In genomic region chr2:9889651-9890183, GRCm38 (mm10) we compare ENCODE assay signal across 8 mouse cellular contexts. TPM values are rescaled to one million over a fixed set of nuclear protein-coding genes. Genes with fewer than 3 reads are reported as not detected.
A peak's percentile ranks its signal among the peaks of the same experiment; 100 is the strongest.
DNase-seq lines count a peak whose midpoint lies in the region; ATAC-seq and TF ChIP-seq lines count a peak whose summit lies in the region.

TSS of gene Gata3 (minus strand) at chr2:9890034.

- no peaks in the 10 kb centered on the region for H3K9me3 ChIP-seq in intestine, embryonic 15.5 days
- no peaks in the 10 kb centered on the region for H3K9me3 ChIP-seq in neural tube, embryonic 12.5 days

- WGBS in lung, adult 2 months: 2% methylated on average over 23 of the region's 23 CpGs
- whole genome bisulfite sequencing in intestine, embryonic 15.5 days: under 1% methylated on average over 23 of the region's 23 CpGs
- WGBS in neural tube, embryonic 12.5 days: under 1% methylated on average over 23 of the region's 23 CpGs

- no peak for DNase-seq in lung, adult 2 months
- DNase-seq in lung, adult 18-20 months: no peak
- no peak for DNase-seq in adrenal gland, postnatal 4 days (ENCODE audit: low spot score in 2 of 2)
- no peak for DNase-seq in T-cell, adult 2 months (ENCODE audit: low spot score)
- no peak for DNase-seq in right cerebral cortex, postnatal 4 days
- DNase-seq in urinary bladder, postnatal 10 days (ENCODE audit: low spot score): no peak

- H3K27ac ChIP-seq in intestine, embryonic 15.5 days: no peak within 1 kb of the TSS
- H3K27ac ChIP-seq in neural tube, embryonic 12.5 days: no peak within 1 kb of the TSS

- no peak within 1 kb of the TSS for H3K4me3 ChIP-seq in lung, adult 2 months (replicated peaks; ENCODE audit: extremely low read depth, low read depth, low read length)
- peak within 1 kb of the TSS; percentile 24; the same call in 1 of the 2 replicates for H3K4me3 ChIP-seq in intestine, embryonic 15.5 days (replicated peaks)
- H3K4me3 ChIP-seq in neural tube, embryonic 12.5 days: no peak within 1 kb of the TSS

- no peak for TF ChIP-seq POLR2A in lung, adult 2 months (IDR thresholded peaks at IDR 0.05; ENCODE audit: borderline replicate concordance, extremely low read depth, low read depth, low read length)

- H3K4me1 ChIP-seq in lung, adult 2 months (ENCODE audit: control insufficient read depth, insufficient read depth, low read length): peaks cover 3% of the 10 kb centered on the region; the same call in 1 of the 2 replicates
- H3K4me1 ChIP-seq in intestine, embryonic 15.5 days (replicated peaks): peaks cover 6% of the 10 kb centered on the region
- H3K4me1 ChIP-seq in neural tube, embryonic 12.5 days: peaks cover 4% of the 10 kb centered on the region; the same call in 1 of the 2 replicates

- peaks cover 87% of the 10 kb centered on the region for H3K27me3 ChIP-seq in intestine, embryonic 15.5 days (replicated peaks)
- H3K27me3 ChIP-seq in neural tube, embryonic 12.5 days (replicated peaks): peaks cover 96% of the 10 kb centered on the region

- H3K36me3 ChIP-seq in intestine, embryonic 15.5 days: no peaks in the 10 kb centered on the region
- no peaks in the 10 kb centered on the region for H3K36me3 ChIP-seq in neural tube, embryonic 12.5 days

- H3K9ac ChIP-seq in intestine, embryonic 15.5 days: no peak within 1 kb of the TSS
- H3K9ac ChIP-seq in neural tube, embryonic 12.5 days: no peak within 1 kb of the TSS

- no peak for TF ChIP-seq CTCF in lung, adult 2 months (IDR thresholded peaks at IDR 0.05; ENCODE audit: insufficient read depth, low read length)

- peak; percentile 66; the same call in 1 of the 2 replicates for ATAC-seq in intestine, embryonic 15.5 days
- ATAC-seq in neural tube, embryonic 12.5 days (ENCODE audit: low FRiP score, low read depth): no peak

- H3K4me2 ChIP-seq in intestine, embryonic 15.5 days (replicated peaks): peak within 1 kb of the TSS; percentile 48
- peak within 1 kb of the TSS; percentile 33 for H3K4me2 ChIP-seq in neural tube, embryonic 12.5 days (replicated peaks)

RNA-seq across cellular contexts. Expression of gene Gata3, which starts in this region (rescaled TPM):
- 12.3 and 13.9 TPM in 2 replicates for polyA plus RNA-seq in lung, adult 2 months (2012; rRNA removed)
- 10 to 100 TPM; 28.0 to 37.3 TPM for total RNA-seq in adrenal gland, postnatal 4 days (2021)
- polyA plus RNA-seq in intestine, embryonic 15.5 days (2015; fragmentation: Nextera tagmentation; extraction: Ambion mirVana): 2.3 and 2.6 TPM in 2 replicates
- 11.5 and 12.1 TPM in 2 replicates for polyA plus RNA-seq in neural tube, embryonic 12.5 days (2016; fragmentation: Nextera tagmentation; extraction: Ambion mirVana)
